Mouse (Mus musculus): Measurements from ENCODE around the gene Rbfox2.

- TF ChIP-seq POLR2A (IDR thresholded peaks at IDR 0.05; ENCODE audit: extremely low read depth, insufficient read depth, low read length) = no peak
- no peak for TF ChIP-seq CTCF (IDR thresholded peaks at IDR 0.05; ENCODE audit: low read depth, low read length)
These were observed 35.5 kb downstream of the Rbfox2 start for GRCm38 (mm10) chr15:77271285-77271684.

Measured in liver, adult 2 months (tissue).